Mouse (Mus musculus) hindlimb bud, embryonic 11.5 days (tissue): ENCODE results near the gene Ptpa.

ENCODE experiments used
- DNase-seq: peaks from one replicate; pipeline ENCODE4 v3.0.0-alpha.2; 2012; ENCODE audit warnings: low read depth, low spot score; ENCODE audit errors: extremely low spot score

Gene Ptpa

GRCm38 (mm10) chr2:30463341-30463761 is 47.5 kb downstream of the Ptpa start:
- no peak for DNase-seq

GRCm38 (mm10) chr2:30463904-30464330 is 48.1 kb downstream of the Ptpa start:
- DNase-seq, result no peak

GRCm38 (mm10) chr2:30464411-30464810 is 48.6 kb downstream of the Ptpa start:
- DNase-seq, result no peak

DNA sequence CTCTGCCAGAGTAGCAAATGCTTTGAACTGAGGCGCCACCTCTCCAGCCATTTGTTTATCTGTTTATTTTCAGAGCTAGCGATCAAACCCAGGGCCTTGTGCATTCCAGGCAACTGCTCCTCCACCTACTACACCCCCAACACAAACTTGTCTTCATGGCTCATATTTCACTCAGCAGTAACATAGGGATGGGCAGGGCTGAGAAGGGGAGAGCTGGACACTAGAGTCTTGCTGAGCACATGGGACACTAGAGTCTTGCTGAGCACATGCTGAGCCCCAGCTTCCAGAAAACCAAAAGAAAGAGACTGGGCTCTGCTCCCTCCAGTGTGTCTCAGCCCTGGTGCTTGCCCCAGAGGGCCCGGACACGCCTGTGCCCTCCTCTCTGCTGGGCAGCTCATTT is 50.9 kb downstream of the Ptpa start:
- DNase-seq, result no peak

DNA sequence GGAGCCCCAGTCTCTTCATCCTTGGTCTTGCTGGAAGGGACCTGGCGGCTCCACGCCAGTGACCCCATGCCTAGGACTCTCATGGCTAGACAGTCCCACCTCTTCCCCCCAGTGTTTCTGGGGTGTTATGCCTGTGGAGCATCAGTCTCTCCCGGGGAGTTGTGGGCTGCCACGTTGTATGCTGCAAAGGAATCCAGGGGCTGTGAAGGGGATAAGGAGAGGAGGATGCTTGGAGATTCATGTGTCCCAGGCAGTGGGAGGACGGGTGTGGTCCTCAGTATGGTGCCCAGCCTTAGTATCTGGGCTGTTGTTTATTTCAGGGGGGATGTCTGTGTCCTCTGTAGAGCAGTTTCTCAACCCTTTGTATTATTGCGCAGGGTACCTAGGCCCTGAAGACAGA is 53.2 kb downstream of the Ptpa start:
- DNase-seq, result no peak

DNA sequence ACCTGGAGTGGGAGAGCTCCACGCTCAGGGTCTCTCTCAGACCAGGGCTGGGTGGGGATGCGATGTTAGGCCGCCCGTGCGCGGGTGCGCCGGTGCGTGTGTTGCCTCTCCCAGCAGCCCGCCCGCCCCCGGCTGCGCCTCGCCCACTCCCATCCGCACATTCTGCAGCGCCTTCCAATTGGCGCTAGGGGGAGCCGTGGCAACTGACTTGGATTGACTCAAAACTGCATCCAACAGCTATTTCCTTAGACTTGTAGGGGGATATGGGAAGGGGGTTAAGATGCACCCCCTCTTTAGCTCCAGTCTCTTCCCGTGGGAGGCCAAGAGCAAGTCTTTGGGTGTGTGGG is 53.9 kb downstream of the Ptpa start:
- no peak for DNase-seq

GRCm38 (mm10) chr2:30470143-30470946 is 54.5 kb downstream of the Ptpa start:
- DNase-seq, result no peak

DNA sequence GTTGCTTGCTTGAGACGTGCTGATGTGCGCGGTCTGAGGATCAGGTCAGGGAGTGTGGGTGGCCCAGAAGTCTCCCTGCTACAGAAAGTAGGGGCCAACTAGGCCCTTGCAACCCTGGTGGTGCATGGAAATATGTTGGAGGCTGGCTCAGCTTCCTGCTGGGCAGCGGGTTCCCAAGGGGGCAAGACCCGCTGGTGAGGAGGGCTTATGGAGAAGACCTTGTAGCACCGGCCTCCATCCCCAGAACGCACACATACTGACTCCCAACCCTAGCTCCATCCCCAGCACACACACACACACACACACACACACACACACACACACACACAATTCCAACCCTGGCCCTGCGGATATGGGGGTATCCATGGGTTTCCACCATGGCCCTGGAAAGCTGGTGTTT is 55.2 kb downstream of the Ptpa start:
- DNase-seq, result no peak

DNA sequence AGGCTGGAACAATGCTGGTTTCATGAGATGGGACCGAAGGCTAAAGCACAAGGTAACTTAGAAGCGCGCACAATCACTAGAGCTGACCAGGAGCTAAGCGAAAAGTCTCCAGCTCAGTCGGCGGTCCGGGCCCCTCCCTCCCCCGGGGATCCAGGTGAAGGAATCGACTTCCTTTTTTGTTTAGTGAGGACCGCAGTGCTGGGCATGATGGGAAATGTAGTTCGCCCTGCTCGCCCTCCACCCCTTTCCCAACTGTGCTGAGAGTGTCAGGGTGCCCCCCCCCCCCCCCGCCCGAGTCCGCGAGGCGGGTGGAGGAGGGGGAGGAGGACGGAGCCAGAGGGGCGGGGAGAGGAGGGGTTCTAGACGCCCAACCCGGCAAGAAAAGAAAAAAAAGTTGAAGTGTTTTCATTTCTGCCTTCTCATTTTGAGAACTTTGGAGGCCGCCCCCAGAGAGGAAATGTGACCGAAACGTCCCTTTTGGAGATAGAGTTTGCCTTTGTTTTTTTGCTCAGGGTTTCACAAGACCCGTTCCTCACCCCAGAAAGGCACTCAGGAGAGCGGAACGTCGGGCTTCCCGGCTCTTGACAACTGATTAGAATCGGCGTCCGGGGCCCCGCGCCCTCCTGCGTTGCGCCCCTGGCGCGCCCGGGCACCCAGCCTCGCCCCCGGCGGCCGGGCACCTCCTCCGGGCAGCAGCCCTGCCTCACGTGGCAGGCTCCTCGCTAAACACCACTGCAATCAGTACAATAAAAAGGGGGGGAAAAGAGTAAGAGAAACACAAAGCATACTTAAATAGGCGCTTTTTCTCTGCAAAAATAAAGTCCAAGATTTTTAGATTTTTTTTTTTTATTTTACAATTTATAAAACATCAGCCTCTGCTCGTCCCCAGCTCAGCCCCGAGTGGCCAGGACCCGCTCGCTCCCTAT is 56.2 kb downstream of the Ptpa start:
- no peak for DNase-seq

DNA sequence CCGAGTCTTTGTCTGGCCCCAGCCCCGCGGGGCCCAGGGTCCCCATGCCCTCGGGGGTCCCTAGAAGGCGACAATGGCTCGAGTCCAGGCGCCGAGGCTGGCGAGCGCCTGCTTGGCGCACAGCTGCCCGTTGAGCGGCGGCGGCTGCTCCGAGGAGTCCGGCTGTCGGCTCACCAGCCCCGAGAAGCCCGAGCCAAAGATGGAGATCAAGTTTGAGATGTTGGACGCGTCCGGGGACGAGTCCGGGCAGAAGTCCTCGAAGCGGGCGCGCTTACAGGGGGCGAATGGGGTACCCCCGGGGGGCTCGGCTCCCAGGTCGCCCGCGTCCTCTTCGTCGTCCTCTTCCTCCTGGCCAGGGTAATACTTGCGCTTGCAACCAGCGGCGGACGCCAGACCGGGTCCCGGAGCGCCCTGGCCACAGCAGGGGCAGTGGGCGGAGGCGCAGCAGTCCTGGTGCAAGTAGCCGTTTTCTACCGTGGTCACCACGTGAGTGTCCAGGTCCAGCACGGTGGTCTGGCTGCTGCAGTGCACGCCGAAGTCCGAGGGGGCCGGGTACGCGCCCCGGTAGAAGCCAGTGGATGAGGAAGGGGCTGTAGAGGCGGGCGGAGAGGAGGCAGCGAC is 57.0 kb downstream of the Ptpa start:
- no peak for DNase-seq

DNA sequence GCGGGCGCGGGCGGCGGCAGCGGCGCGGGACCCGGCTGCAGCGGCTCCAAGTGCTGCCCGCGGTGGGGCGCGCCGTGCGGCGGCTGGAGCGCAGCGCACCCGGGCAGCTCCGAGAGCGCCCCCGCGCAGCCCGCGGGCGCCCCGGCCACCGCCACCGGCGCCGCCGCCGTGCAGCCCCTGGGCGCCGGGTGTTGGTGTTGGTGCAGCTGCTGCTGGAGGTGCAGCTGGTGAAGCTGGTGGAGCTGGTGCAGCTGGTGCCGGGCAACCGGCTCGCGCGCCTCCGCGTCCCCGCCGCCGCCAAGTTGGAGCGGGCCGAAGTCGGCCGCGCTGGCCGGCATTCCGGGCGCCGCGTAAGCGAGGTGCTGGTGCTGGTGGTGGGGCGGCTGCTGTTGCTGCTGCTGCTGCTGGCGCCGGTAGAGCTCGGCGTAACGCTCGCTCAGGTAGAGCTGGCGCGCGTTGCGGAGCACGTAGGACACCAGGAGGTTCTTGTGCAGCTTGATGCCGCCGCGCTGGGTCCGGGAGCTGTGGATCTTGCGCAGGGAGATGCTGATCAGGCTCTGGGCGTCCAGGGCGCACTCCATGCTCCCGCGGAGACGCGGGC is 57.7 kb downstream of the Ptpa start:
- DNase-seq, result no peak

- DNase-seq, result no peak
Observed at GRCm38 (mm10) chr2:30474039-30474438, 58.2 kb downstream of the Ptpa start, which contains the start of gene Ier5l. TSS of gene Ier5l (minus strand) at chr2:30474219.

GRCm38 (mm10) chr2:30474776-30475175 is 58.9 kb downstream of the Ptpa start:
- no peak for DNase-seq

DNA sequence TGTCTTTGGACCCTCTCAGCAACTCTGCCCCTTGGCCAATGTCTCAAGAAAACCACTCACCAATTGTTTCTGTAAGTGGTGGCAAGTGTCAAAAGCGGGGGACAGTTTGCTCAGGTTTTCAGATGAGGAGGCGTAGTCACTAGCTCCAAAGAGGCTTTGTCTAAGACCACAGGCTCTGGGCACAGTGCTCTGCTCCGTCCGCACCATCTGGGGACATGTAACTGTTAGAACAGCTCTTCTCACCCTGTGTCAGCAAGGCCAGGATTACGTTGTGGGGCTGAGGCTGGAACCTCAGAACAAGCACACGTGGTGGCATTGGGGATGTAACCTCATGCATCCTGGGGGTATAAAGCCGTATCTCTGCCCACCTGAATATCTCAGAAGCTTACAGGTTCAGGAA is 59.6 kb downstream of the Ptpa start:
- no peak for DNase-seq

- no peak for DNase-seq
Observed at GRCm38 (mm10) chr2:30476241-30476640, 60.4 kb downstream of the Ptpa start.

- DNase-seq, result no peak
Observed at GRCm38 (mm10) chr2:30478526-30478925, 62.7 kb downstream of the Ptpa start.

- DNase-seq, result no peak
Observed at GRCm38 (mm10) chr2:30487597-30487996, 71.8 kb downstream of the Ptpa start.

DNA sequence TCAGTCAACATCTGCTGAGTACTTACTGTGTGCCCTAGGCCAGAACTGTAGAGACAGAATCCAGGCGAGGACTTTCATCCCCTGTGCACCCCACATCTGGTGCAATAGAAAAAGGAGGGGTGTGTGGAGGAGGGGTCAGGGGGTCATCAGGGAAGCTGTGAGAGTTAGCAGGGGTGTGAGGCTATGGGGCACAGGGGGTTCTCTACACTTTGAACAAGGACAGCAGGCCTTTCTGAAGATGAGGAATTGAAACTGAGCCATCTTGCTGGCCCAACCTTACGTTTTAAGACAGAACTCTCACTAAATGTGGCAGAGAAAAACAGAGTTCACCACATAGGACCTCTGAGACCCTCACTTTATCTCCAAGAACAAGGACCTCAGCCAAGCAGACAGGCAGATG is 74.5 kb downstream of the Ptpa start:
- DNase-seq, result no peak

GRCm38 (mm10) chr2:30495000-30495908 is 79.4 kb downstream of the Ptpa start:
- DNase-seq, result no peak
